Mouse (Mus musculus): ENCODE results near the gene Ttc32. TPM values are rescaled to one million over a fixed set of nuclear protein-coding genes. Genes with fewer than 3 reads are reported as not detected.

The Ttc32 gene
- polyA plus RNA-seq, 1 experiment: 6.5 TPM

GRCm38 (mm10) chr12:9042316-9042715 is 12.5 kb downstream of the Ttc32 start:
- TF ChIP-seq POLR2A (IDR thresholded peaks at IDR 0.05; ENCODE audit: borderline replicate concordance, extremely low read depth, low read depth, low read length) (no peak), CTCF (IDR thresholded peaks at IDR 0.05; ENCODE audit: insufficient read depth, low read length) (no peak)
- DNase-seq: no peak
- Histone ChIP-seq H3K4me3 (replicated peaks; ENCODE audit: extremely low read depth, low read depth, low read length) (no peak overlapping the region), H3K4me1 (ENCODE audit: control insufficient read depth, insufficient read depth, low read length) (no peaks in the 10 kb centered on the region)
- whole genome bisulfite sequencing: 85% methylated on average over 5 of the region's 5 CpGs

GRCm38 (mm10) chr12:9042759-9043158 is 13.0 kb downstream of the Ttc32 start:
- Histone ChIP-seq H3K4me3 (replicated peaks; ENCODE audit: extremely low read depth, low read depth, low read length) (no peak overlapping the region), H3K4me1 (ENCODE audit: control insufficient read depth, insufficient read depth, low read length) (no peaks in the 10 kb centered on the region)
- 90% methylated on average over 3 of the region's 3 CpGs for WGBS
- DNase-seq: no peak
- TF ChIP-seq POLR2A (IDR thresholded peaks at IDR 0.05; ENCODE audit: borderline replicate concordance, extremely low read depth, low read depth, low read length) (no peak), CTCF (IDR thresholded peaks at IDR 0.05; ENCODE audit: insufficient read depth, low read length) (no peak)

GRCm38 (mm10) chr12:9044666-9045065 is 14.9 kb downstream of the Ttc32 start:
- DNase-seq: no peak
- WGBS: 90% methylated on average over 7 of the region's 7 CpGs
- Histone ChIP-seq H3K4me3 (replicated peaks; ENCODE audit: extremely low read depth, low read depth, low read length) (no peak overlapping the region), H3K4me1 (ENCODE audit: control insufficient read depth, insufficient read depth, low read length) (no peaks in the 10 kb centered on the region)
- TF ChIP-seq CTCF (IDR thresholded peaks at IDR 0.05; ENCODE audit: insufficient read depth, low read length): no peak
- TF ChIP-seq POLR2A (IDR thresholded peaks at IDR 0.05; ENCODE audit: borderline replicate concordance, extremely low read depth, low read depth, low read length): no peak

- no peak overlapping the region for H3K4me3 ChIP-seq (replicated peaks; ENCODE audit: extremely low read depth, low read depth, low read length)
- TF ChIP-seq POLR2A (IDR thresholded peaks at IDR 0.05; ENCODE audit: borderline replicate concordance, extremely low read depth, low read depth, low read length): no peak
- no peak for TF ChIP-seq CTCF (IDR thresholded peaks at IDR 0.05; ENCODE audit: insufficient read depth, low read length)
- H3K4me1 ChIP-seq (ENCODE audit: control insufficient read depth, insufficient read depth, low read length): no peaks in the 10 kb centered on the region
- DNase-seq: no peak
- 79% methylated on average over 4 of the region's 4 CpGs for WGBS
These were observed 16.9 kb downstream of the Ttc32 start for GRCm38 (mm10) chr12:9046674-9047073.

- no peaks in the 10 kb centered on the region for H3K4me1 ChIP-seq (ENCODE audit: control insufficient read depth, insufficient read depth, low read length)
- TF ChIP-seq POLR2A (IDR thresholded peaks at IDR 0.05; ENCODE audit: borderline replicate concordance, extremely low read depth, low read depth, low read length) (no peak), CTCF (IDR thresholded peaks at IDR 0.05; ENCODE audit: insufficient read depth, low read length) (no peak)
- WGBS: 47% methylated on average over 8 of the region's 8 CpGs
- no peak for DNase-seq
- H3K4me3 ChIP-seq (replicated peaks; ENCODE audit: extremely low read depth, low read depth, low read length): no peak overlapping the region
These were observed 18.3 kb downstream of the Ttc32 start for GRCm38 (mm10) chr12:9048090-9048489.

GRCm38 (mm10) chr12:9050824-9051223 is 21.0 kb downstream of the Ttc32 start:
- no peak for DNase-seq
- Histone ChIP-seq H3K4me3 (replicated peaks; ENCODE audit: extremely low read depth, low read depth, low read length) (no peak overlapping the region), H3K4me1 (ENCODE audit: control insufficient read depth, insufficient read depth, low read length) (no peaks in the 10 kb centered on the region)
- WGBS: 26% methylated on average over 6 of the region's 6 CpGs
- TF ChIP-seq CTCF (IDR thresholded peaks at IDR 0.05; ENCODE audit: insufficient read depth, low read length) (no peak), POLR2A (IDR thresholded peaks at IDR 0.05; ENCODE audit: borderline replicate concordance, extremely low read depth, low read depth, low read length) (no peak)

GRCm38 (mm10) chr12:9052075-9052829 is 22.5 kb downstream of the Ttc32 start:
- TF ChIP-seq POLR2A (IDR thresholded peaks at IDR 0.05; ENCODE audit: borderline replicate concordance, extremely low read depth, low read depth, low read length) (no peak), CTCF (IDR thresholded peaks at IDR 0.05; ENCODE audit: insufficient read depth, low read length) (peak; percentile 99)
- Histone ChIP-seq H3K4me3 (replicated peaks; ENCODE audit: extremely low read depth, low read depth, low read length) (no peak overlapping the region), H3K4me1 (ENCODE audit: control insufficient read depth, insufficient read depth, low read length) (no peaks in the 10 kb centered on the region)
- DNase-seq: peak; percentile 79
- 63% methylated on average over 8 of the region's 8 CpGs for WGBS

- Histone ChIP-seq H3K4me3 (replicated peaks; ENCODE audit: extremely low read depth, low read depth, low read length) (no peak overlapping the region), H3K4me1 (ENCODE audit: control insufficient read depth, insufficient read depth, low read length) (no peaks in the 10 kb centered on the region)
- WGBS: 70% methylated on average over 7 of the region's 7 CpGs
- no peak for TF ChIP-seq POLR2A (IDR thresholded peaks at IDR 0.05; ENCODE audit: borderline replicate concordance, extremely low read depth, low read depth, low read length)
- no peak for TF ChIP-seq CTCF (IDR thresholded peaks at IDR 0.05; ENCODE audit: insufficient read depth, low read length)
- no peak for DNase-seq
These were observed 23.5 kb downstream of the Ttc32 start for GRCm38 (mm10) chr12:9053345-9053744.

GRCm38 (mm10) chr12:9054012-9054411 is 24.2 kb downstream of the Ttc32 start:
- no peak for DNase-seq
- 63% methylated on average over 2 of the region's 2 CpGs for WGBS
- Histone ChIP-seq H3K4me1 (ENCODE audit: control insufficient read depth, insufficient read depth, low read length) (no peaks in the 10 kb centered on the region), H3K4me3 (replicated peaks; ENCODE audit: extremely low read depth, low read depth, low read length) (no peak overlapping the region)
- no peak for TF ChIP-seq POLR2A (IDR thresholded peaks at IDR 0.05; ENCODE audit: borderline replicate concordance, extremely low read depth, low read depth, low read length)
- TF ChIP-seq CTCF (IDR thresholded peaks at IDR 0.05; ENCODE audit: insufficient read depth, low read length): no peak

GRCm38 (mm10) chr12:9055269-9055668 is 25.5 kb downstream of the Ttc32 start:
- DNase-seq: no peak
- TF ChIP-seq CTCF (IDR thresholded peaks at IDR 0.05; ENCODE audit: insufficient read depth, low read length) (no peak), POLR2A (IDR thresholded peaks at IDR 0.05; ENCODE audit: borderline replicate concordance, extremely low read depth, low read depth, low read length) (no peak)

More at GRCm38 (mm10) chr12:9055269-9055668, 25.5 kb downstream of the Ttc32 start:
- Histone ChIP-seq H3K4me3 (replicated peaks; ENCODE audit: extremely low read depth, low read depth, low read length) (no peak overlapping the region), H3K4me1 (ENCODE audit: control insufficient read depth, insufficient read depth, low read length) (no peaks in the 10 kb centered on the region)
- WGBS: 51% methylated on average over 11 of the region's 11 CpGs
